Mouse (Mus musculus) C2C12 (cell line): ENCODE measurements around the gene Itga11. TPM values are rescaled to one million over a fixed set of nuclear protein-coding genes. Genes with fewer than 3 reads are reported as not detected.

Experiments
- H3K27me3 ChIP-seq: one replicate; pipeline ENCODE4 v1.6.1; 2011; ENCODE audit not compliant: control insufficient read depth, insufficient read depth, insufficient read length
- H3K36me3 ChIP-seq: one replicate; pipeline ENCODE4 v1.6.1; 2011; ENCODE audit not compliant: control insufficient read depth, insufficient read depth
- H3K4me3 ChIP-seq: one replicate; pipeline ENCODE4 v1.5.1; 2011; ENCODE audit warnings: mild to moderate bottlenecking, control low read depth; ENCODE audit not compliant: poor library complexity, insufficient read depth, severe bottlenecking
- H3K79me2 ChIP-seq: one replicate; pipeline ENCODE4 v1.6.1; 2011; ENCODE audit not compliant: control insufficient read depth, insufficient read depth
- H3K79me3 ChIP-seq: one replicate; pipeline ENCODE4 v1.6.1; 2011; ENCODE audit warnings: low read depth, control low read depth
- H3ac ChIP-seq: one replicate; pipeline ENCODE3; 2011; ENCODE audit warnings: low read depth; ENCODE audit not compliant: control insufficient read depth, insufficient read length
- CEBPB ChIP-seq: IDR thresholded peaks from one replicate; pipeline ENCODE4 v1.6.1; 2011; ENCODE audit warnings: low read depth, mild to moderate bottlenecking, control low read depth, moderate library complexity
- CTCF ChIP-seq: IDR thresholded peaks from one replicate; pipeline ENCODE4 v1.5.1; 2011; ENCODE audit not compliant: control insufficient read depth, insufficient read depth, insufficient read length
- FOSL1 ChIP-seq: IDR thresholded peaks from one replicate; pipeline ENCODE4 v1.8.0; 2011; ENCODE audit warnings: mild to moderate bottlenecking, low read length; ENCODE audit not compliant: poor library complexity, insufficient read depth, severe bottlenecking
- MAX ChIP-seq: IDR thresholded peaks from one replicate; pipeline ENCODE4 v1.6.1; 2011; ENCODE audit warnings: mild to moderate bottlenecking, control low read depth
- MYOD1 ChIP-seq: IDR thresholded peaks from one replicate; pipeline ENCODE4 v1.6.1; 2011; ENCODE audit warnings: low read depth; ENCODE audit not compliant: control insufficient read depth, insufficient read length
- MYOG ChIP-seq: IDR thresholded peaks from one replicate; pipeline ENCODE4 v1.6.1; 2011; ENCODE audit not compliant: control insufficient read depth, insufficient read length; ENCODE audit errors: extremely low read depth
- USF1 ChIP-seq: IDR thresholded peaks from one replicate; pipeline ENCODE4 v1.6.1; 2011; ENCODE audit warnings: low read depth, mild to moderate bottlenecking, control low read depth, moderate library complexity
- polyA plus RNA-seq: library from polyadenylated mRNA; unstranded; fragments of >200 nt; fragmentation: generic; extraction: Trizol; gene quantifications from one replicate; pipeline ENCODE4 v1.2.1, GENCODE M21; 2012; ENCODE audit warnings: missing spikeins

Itga11 gene
- polyA plus RNA-seq, 1 experiment, result 0.14 TPM

GRCm38 (mm10) chr9:62684311-62684710 lies 6.7 kb downstream of the Itga11 start:
- peaks cover 3% of the 10 kb centered on the region for H3K27me3 ChIP-seq
- no peak for TF ChIP-seq MYOD1
- TF ChIP-seq USF1, result no peak
- no peak for TF ChIP-seq CTCF
- TF ChIP-seq FOSL1, result no peak
- no peak for TF ChIP-seq CEBPB
- TF ChIP-seq MAX, result no peak
- no peak for TF ChIP-seq MYOG
- H3K79me2 ChIP-seq, result no peaks in the 10 kb centered on the region
- no peaks in the 10 kb centered on the region for H3K36me3 ChIP-seq
- no peaks in the 10 kb centered on the region for H3K79me3 ChIP-seq
- no peak overlapping the region for H3K4me3 ChIP-seq
- H3ac ChIP-seq, result no peak overlapping the region

GRCm38 (mm10) chr9:62689748-62690147 lies 12.1 kb downstream of the Itga11 start:
- Histone ChIP-seq H3K27me3 (peaks cover 3% of the 10 kb centered on the region), H3K36me3 (no peaks in the 10 kb centered on the region), H3ac (no peak overlapping the region), H3K4me3 (no peak overlapping the region), H3K79me2 (no peaks in the 10 kb centered on the region), H3K79me3 (no peaks in the 10 kb centered on the region)
- TF ChIP-seq CTCF (no peak), MAX (no peak), MYOD1 (no peak), FOSL1 (no peak), MYOG (no peak), CEBPB (no peak), USF1 (no peak)

GRCm38 (mm10) chr9:62694054-62694453 lies 16.4 kb downstream of the Itga11 start:
- Histone ChIP-seq H3ac (no peak overlapping the region), H3K36me3 (no peaks in the 10 kb centered on the region), H3K27me3 (no peaks in the 10 kb centered on the region), H3K4me3 (no peak overlapping the region), H3K79me2 (no peaks in the 10 kb centered on the region), H3K79me3 (no peaks in the 10 kb centered on the region)
- TF ChIP-seq MAX (no peak), MYOD1 (no peak), CEBPB (no peak), MYOG (no peak), USF1 (no peak), CTCF (no peak)

GRCm38 (mm10) chr9:62695210-62695609 lies 17.6 kb downstream of the Itga11 start:
- TF ChIP-seq MAX (no peak), CTCF (no peak), MYOD1 (no peak), MYOG (no peak), FOSL1 (no peak), USF1 (no peak)
- no peaks in the 10 kb centered on the region for H3K79me2 ChIP-seq
- no peaks in the 10 kb centered on the region for H3K27me3 ChIP-seq
- H3ac ChIP-seq, result no peak overlapping the region
- no peaks in the 10 kb centered on the region for H3K79me3 ChIP-seq
- no peaks in the 10 kb centered on the region for H3K36me3 ChIP-seq
- no peak overlapping the region for H3K4me3 ChIP-seq

- no peaks in the 10 kb centered on the region for H3K79me3 ChIP-seq
- no peaks in the 10 kb centered on the region for H3K27me3 ChIP-seq
These were observed 19.2 kb downstream of the Itga11 start for GRCm38 (mm10) chr9:62696799-62697198.

GRCm38 (mm10) chr9:62707267-62707666 lies 29.6 kb downstream of the Itga11 start:
- Histone ChIP-seq H3K79me2 (no peaks in the 10 kb centered on the region), H3K79me3 (no peaks in the 10 kb centered on the region), H3K27me3 (no peaks in the 10 kb centered on the region), H3K36me3 (no peaks in the 10 kb centered on the region), H3ac (no peak overlapping the region), H3K4me3 (no peak overlapping the region)
- TF ChIP-seq USF1 (no peak), MYOD1 (no peak)

More at GRCm38 (mm10) chr9:62696799-62697198, 19.2 kb downstream of the Itga11 start:
- no peak for TF ChIP-seq USF1
- TF ChIP-seq CTCF, result no peak
- no peak for TF ChIP-seq CEBPB
- no peak for TF ChIP-seq FOSL1
- TF ChIP-seq MAX, result no peak
- no peak for TF ChIP-seq MYOD1
- TF ChIP-seq MYOG, result no peak
- H3K4me3 ChIP-seq, result no peak overlapping the region
- no peaks in the 10 kb centered on the region for H3K36me3 ChIP-seq
- no peak overlapping the region for H3ac ChIP-seq
- H3K79me2 ChIP-seq, result no peaks in the 10 kb centered on the region
